Mouse (Mus musculus) embryonic fibroblast, embryonic 13.5 days (primary cell): Measurements from ENCODE around the gene Fam20b.

Experiments used
- CTCF ChIP-seq: IDR thresholded peaks from 2 replicates; pipeline ENCODE4 v1.5.1; 2011; ENCODE audit warnings: mild to moderate bottlenecking, control low read depth, low read length, moderate library complexity, borderline replicate concordance; ENCODE audit not compliant: insufficient read depth
- POLR2A ChIP-seq: IDR thresholded peaks from 2 replicates; pipeline ENCODE4 v1.6.1; 2011; ENCODE audit warnings: low read depth, mild to moderate bottlenecking, control low read depth, low read length, moderate library complexity

GRCm38 (mm10) chr1:156635148-156635547, 83.7 kb downstream of the Fam20b start:
- no peak for TF ChIP-seq CTCF
- TF ChIP-seq POLR2A: no peak
